Mouse (Mus musculus) embryonic fibroblast, embryonic 13.5 days (primary cell): ENCODE data around the gene Dohh.
A peak's percentile ranks its signal among the peaks of the same experiment; 100 is the strongest.

Experiments used
- CTCF ChIP-seq: IDR thresholded peaks from 2 replicates; pipeline ENCODE4 v1.5.1; 2011; ENCODE audit warnings: mild to moderate bottlenecking, control low read depth, low read length, moderate library complexity, borderline replicate concordance; ENCODE audit not compliant: insufficient read depth
- POLR2A ChIP-seq: IDR thresholded peaks from 2 replicates; pipeline ENCODE4 v1.6.1; 2011; ENCODE audit warnings: low read depth, mild to moderate bottlenecking, control low read depth, low read length, moderate library complexity

GRCm38 (mm10) chr10:81383802-81384604 lies at the start of gene Dohh, which contains the start of gene Gm48551:
- peak; percentile 88 for TF ChIP-seq POLR2A
- no peak for TF ChIP-seq CTCF
